Mouse (Mus musculus) erythroblast, embryonic 14.5 days (primary cell): Measurements from ENCODE around the gene Zmym6.

ENCODE experiments used
- GATA1 ChIP-seq: IDR thresholded peaks from 2 replicates; pipeline ENCODE4 v1.6.1; 2012; ENCODE audit warnings: low read length, inconsistent platforms, mixed read lengths
- TAL1 ChIP-seq: IDR thresholded peaks from 3 replicates; pipeline ENCODE4 v1.6.1; 2012; ENCODE audit warnings: low read length, inconsistent platforms, mixed read lengths

- TF ChIP-seq TAL1 (no peak), GATA1 (no peak)
Observed at GRCm38 (mm10) chr4:127123391-127123790, 46.2 kb downstream of the Zmym6 start, which contains the start of gene Tmem35b.
